Mouse (Mus musculus): ENCODE results near the gene Znhit1.
A peak's percentile ranks its signal among the peaks of the same experiment; 100 is the strongest.

The Znhit1 gene

DNA sequence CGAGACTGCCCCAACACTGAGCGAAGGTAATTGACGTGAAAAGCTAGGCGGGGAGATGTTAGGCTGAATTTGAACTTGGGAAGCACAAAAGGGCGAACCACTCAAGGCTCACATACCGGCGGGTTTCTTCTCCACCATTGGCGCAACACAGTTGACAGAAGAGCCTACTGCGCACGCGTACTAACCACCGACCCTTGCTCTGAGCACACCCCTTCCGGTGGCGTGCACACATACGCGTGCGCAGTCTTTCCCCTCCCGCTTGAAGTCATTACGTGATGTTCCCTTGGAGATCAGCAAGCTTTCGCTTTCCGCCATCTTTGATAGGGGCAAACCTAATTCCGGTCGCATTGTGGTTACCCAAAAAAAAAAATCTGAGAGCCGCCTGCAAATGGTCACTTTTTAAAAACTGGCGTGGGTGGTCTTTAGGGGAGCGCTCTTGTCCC lies 1.1 kb downstream of the Znhit1 start, which contains the start of gene Plod3:
Gene Plod3 (plus strand): TSS at position 325 of the 443 bp plus-strand sequence.
- peak; percentile 99 for DNase-seq (ENCODE audit: low read depth, low spot score)

DNA sequence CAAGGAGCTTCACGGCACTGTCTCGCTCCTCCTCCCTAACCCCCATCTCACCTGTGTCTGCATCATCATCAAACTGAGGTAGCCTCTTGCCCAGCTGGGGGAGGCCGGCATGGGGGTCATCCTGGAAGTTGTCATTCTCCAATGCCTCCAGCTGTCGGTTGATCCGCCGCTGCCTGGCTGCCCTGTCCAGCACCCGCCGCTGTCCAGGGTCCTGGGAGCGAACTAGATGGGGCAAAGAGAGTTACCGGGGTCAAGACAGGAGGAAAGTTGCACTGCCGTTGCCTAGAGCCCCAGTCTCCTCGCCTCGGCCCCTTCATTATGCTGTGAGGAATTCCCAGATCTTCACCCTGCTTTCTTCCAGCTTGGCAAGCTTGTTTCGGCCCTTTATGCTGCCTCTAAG lies 3.0 kb downstream of the Znhit1 start:
- DNase-seq (ENCODE audit: low read depth, low spot score) = no peak

DNA sequence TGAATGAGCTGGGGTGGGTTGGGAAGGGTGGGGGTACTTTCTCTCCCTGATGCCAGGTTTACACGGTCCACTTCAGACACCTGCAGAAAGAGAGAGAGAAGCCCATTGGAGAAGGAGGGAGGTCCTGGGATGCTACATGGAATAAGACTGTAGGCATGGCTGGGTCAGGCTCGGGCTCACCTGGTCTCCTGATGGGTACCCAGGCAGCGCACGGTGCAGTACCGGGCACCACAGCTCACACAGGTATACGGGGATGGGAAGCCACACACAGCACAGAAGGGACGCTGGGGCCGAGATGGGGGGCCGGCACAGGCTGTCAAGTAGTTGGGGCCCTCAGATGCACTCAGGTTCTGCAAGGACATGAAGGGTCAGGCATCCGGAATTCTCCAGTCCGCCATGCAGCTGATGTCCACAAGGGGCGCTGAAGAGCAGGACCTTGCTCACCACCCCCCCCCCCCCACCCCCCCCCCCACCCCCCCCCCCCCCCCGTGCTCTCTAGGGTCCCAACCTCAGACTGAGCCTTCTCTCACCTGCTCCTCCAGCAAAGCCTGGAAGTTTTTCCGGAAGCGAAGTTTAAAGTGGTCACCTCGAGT lies 5.4 kb downstream of the Znhit1 start:
- DNase-seq (ENCODE audit: low read depth, low spot score) = peak; percentile 29

DNA sequence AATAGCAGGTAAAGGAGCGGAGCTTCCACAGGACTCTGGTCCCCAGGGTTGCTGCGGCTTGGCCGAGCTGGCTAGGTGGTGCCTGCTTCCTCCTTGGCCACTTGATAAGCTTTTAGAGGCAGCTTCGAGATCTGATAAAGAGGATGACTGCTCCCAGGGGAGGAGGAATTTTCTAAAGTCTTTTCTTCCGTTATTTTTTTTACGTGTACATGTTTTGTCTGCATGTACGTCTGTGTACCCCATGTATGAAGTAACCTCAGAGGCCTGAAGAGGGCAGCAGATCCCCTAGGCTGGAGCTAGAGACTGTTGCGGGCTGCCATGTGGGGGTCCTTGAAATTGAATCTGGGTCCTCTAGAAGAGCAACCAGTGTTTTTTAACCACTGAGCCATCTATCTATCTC lies 6.8 kb downstream of the Znhit1 start:
- DNase-seq (ENCODE audit: low read depth, low spot score) = no peak

DNA sequence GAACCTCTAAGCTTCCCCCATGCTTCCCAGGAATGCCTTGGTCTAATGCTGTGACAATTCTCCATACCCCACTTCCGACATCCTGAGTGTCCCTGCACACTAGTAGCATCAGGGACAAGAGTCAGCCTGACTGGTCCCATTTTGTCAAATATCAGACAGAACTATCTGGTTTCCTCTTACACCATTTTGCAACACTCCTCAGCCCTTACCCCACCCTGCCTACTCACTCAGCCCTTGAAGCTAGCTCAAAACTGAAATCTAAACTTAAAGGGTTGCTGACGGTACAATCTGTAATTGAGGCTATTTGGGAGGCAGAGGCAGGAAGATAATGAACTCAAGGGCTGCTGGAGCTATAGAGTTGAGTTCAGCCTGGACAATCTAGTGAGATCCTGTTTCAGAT lies 8.1 kb downstream of the Znhit1 start:
- DNase-seq (ENCODE audit: low read depth, low spot score) = no peak

DNA sequence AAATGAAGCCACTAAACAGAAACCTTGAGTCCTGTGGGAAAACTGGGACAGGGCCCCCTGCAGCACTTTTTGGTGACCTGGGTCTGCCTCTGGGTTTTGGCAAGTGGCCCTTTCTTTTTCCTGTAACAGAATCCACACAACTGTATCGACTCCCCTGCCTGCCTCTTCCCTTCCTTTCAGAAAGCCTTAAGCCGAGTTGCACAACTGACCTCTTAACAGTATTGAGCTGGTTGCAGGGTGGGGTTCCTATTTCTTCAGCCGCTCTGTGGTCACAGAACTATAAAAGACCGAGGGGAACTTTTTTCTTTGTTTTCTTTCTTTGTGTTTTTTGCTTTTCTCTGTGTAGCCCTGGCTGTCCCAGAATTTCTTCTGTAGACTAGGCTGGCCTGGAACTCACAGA lies 10.1 kb downstream of the Znhit1 start:
- no peak for DNase-seq (ENCODE audit: low read depth, low spot score)

DNA sequence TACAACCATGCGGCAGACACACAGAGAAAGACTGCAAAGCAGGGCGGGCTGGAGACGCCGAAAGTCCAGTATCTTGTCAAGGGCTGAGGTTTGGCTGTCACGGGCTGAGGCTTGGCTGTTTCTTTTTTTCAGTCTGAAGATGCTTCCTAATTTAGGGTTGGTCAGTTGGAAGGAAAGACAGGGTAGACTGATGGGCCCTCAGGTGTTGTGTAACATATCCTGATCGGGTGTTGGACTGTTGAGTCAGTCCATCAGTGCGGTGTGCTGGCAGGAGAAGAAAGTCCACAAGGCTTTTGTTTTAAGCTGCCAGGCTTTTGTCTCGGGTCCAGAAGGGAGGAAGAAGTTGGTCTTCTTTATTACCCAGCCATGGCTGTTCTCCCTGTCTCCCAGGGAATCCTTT lies 14.2 kb downstream of the Znhit1 start:
- no peak for DNase-seq (ENCODE audit: low read depth, low spot score)

DNA sequence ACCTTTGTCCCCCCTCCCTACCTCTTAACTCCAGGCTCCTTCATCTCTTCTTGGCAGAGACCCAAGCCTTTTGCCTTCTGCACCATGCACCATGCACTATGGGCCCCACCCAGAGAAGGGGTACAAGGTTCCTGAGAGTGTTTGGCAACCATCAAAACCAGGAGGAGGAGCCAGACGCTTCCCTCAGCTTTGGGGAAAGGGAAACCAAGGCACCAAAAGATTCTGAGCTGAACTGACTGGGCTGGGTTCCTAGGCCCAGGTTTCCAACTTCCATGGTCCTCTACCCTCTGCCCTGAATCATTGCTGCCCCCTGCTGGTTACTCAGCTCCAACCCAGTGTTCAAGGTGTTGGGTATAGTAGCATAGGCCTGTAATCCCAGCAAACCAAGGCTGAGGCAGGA lies 17.1 kb downstream of the Znhit1 start:
- peak; percentile 67 for DNase-seq (ENCODE audit: low read depth, low spot score)

DNA sequence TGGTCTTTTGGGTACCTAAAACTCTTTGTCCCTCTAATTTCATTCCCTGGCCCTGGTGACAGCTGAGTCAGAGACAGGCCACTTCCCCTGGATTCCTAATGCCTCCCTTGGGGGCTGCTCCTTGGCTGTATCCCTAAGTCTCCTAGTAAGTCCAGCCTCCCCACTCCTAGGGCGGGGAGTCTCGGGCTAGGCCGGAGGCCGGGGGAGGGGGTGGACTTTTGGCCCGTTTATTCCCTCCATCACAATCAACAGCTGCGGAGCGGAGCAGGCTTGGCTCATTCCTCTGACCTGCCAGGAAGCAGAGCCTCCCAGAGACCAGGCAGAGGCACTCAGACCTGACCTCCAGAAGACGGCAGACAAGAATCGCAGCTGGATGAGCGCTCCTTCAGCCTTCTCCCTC lies 20.2 kb downstream of the Znhit1 start:
- DNase-seq (ENCODE audit: low read depth, low spot score) = no peak

DNA sequence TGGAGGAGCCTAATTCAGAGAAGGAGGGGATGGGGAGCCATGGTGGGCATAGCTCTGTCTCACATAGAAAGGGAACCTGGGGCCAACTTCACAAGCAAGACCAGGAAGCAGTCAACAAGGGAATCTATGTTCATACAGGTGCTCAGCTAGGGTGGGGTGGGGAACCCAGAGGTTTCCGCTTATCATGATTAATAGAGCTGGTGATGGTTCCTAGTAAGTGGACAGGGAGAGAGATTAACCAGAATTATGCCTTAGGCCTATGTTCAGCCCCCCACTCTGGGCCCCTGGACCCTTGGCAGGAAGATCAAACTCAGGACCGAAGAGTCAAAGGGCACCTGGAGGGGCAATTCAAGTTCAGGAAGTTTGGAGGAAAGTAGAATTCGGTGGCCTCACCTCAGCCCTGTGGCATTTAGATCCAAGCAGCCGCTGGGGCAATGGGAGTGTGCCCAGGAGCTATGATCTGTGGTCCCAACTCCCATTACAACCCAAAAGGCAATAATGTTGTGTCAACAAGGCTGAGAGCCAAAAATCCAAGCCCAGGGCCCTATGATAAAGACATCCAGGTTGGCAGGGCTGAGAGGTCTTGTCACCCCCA lies 20.9 kb downstream of the Znhit1 start:
- DNase-seq (ENCODE audit: low read depth, low spot score) = no peak

DNA sequence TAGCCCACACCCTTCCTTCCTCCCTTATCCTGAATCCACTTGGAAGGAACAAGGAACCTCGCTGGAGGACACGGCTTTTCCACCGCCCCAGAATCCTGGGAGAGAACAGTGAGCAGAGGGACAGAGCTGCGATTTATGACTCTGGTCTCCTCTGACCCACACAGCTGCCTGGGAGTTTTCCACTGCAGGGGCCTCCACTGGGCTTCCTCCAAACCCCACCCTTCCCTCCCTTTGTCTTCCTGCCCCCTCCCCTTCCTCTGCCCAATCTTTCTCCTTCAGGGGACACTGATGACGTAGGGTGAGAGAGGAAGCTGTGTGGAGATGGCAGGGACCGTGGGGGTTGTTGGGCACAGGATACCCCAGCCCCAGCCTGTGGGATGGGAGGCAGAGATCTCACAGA lies 21.5 kb downstream of the Znhit1 start, which contains the start of gene Cldn15:
Gene Cldn15 (plus strand): TSS at position 286 of the 400 bp plus-strand sequence.
- DNase-seq (ENCODE audit: low read depth, low spot score) = no peak

DNA sequence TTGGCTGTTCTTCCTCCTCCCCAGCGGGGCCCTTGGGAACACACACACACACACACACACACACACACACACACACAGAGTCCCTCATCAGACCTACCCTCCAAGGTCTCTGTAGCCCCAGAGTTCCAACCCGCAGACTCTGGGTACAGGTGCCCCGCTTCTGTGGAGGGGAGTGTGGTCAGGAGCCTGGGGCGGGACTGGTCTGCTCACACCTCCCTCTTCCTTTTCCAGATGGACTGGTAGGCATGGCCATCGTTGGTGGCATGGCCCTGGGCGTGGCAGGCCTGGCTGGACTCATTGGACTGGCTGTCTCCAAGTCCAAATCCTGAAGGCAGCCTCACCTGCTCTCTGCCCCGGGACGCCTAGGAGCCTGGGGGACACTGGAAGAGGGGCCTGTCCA lies 22.1 kb downstream of the Znhit1 start:
- no peak for DNase-seq (ENCODE audit: low read depth, low spot score)

DNA sequence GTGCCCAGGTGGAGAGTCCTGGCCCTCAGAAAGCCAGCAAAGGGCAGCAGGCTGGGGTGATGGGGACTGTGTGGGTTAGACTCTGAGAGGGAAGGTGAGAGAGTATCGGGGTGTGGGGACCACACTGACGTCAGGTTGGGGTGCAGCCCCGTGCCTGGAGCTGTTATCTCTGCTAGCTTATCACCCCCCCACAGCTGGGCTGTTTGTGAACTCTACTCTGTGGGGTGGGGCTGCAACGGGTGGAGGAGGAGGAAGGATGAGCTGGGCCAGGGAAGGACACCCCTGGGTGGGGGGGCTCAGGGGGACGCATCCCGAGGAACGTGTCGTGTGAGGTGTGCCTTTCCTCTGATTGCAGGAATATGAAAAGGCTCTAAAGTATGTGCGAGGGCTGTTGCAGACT lies 22.6 kb downstream of the Znhit1 start:
- no peak for DNase-seq (ENCODE audit: low read depth, low spot score)

DNA sequence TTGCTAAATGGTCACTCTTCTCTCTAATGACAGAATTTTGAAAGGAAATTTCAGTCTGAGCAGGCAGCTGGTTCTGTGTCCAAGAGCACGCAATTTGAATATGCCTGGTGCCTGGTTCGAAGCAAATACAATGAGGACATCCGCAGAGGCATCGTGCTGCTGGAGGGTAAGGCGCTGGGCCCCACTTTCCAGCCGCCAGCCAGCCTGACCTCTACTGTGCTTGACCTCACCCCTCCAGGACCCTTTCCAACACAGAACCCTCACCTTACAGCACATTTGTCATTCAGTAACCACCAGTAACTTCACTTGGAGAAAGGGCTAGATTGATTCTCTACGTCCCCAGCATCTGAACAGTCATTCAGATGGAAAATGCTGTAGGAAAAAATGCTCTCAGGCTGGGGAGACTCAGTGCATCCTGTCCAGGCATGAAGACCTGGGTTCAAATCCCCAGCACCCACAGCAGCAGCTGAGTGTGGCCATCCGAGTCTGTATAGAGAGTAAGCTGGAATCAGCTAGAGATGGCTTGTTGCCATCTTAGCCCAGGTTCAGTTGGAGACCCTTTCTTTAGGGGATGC lies 24.8 kb downstream of the Znhit1 start:
- no peak for DNase-seq (ENCODE audit: low read depth, low spot score)

DNA sequence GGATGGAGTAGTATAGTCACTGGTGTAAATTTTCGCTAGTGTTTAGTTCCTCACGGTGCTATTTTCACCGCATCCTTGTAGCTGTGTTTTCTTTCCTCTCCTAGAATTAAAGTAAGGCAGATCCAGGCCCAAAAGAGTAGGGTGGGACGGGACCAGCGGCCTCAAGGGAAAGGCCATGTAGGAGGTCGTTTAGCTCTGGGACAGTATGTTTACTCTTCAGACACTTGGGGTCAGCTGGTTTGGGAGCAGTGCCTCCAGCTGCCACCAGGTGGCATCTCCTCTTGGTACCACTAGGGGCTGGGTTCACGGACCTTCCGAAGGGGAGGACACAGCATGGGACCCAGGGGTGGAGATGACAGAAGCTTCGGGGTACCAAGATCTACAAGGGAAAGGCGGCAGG lies 25.3 kb downstream of the Znhit1 start:
- peak; percentile 81 for DNase-seq (ENCODE audit: low read depth, low spot score)

DNA sequence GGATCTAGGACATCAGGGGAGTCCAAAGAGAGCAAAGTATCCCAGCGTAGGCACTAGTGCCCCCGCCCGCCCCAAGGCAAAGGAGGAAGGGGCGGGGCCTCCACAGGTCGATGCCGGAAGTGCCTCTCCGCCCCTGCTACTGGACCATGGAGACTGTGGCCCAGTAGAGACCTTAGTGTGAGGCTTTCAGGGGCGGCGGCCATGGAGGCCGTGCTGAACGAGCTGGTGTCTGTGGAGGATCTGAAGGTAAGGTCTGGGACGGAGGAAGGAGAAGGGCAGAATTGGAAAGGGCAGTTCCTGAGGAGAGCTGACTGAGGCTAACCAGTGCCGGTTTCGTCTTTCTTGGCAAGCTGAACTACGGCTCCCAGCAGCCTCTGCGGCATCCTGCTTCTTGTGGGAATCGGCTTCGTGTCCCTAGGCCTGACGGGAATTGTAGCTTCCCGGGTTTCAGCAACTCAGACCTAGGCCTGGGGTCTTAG lies 25.8 kb downstream of the Znhit1 start:
- DNase-seq (ENCODE audit: low read depth, low spot score) = peak; percentile 89

DNA sequence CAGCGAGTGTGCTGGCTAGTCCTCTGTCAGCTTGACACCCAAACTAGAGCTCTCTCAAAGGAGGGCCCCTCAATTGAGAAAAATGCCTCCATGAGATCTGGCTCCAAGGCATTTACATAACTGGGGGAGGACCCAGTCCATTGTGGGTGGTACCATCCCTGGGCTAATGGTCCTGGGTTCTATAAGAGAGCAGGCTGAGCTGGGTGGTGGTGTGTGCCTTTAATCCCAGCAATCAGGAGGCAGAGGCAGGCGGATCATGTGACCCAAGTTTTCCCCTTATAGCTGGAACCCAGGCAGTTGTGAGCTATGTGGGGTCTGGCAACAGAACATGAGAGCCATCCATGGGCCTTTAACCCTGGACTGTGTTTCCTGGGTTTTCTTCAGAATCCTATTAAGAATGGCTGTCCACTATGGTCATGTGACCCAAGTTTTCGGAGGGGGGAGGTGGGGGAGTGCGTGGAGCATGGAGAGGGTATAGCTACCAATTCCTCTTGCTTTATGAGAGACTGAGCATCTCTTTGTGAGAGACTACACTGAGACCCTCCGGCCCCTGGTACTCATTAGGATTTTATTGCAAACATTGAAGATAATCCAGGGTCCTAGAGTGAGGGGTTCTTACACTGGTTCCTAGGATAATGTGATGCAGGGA lies 26.4 kb downstream of the Znhit1 start:
- DNase-seq (ENCODE audit: low read depth, low spot score) = no peak

DNA sequence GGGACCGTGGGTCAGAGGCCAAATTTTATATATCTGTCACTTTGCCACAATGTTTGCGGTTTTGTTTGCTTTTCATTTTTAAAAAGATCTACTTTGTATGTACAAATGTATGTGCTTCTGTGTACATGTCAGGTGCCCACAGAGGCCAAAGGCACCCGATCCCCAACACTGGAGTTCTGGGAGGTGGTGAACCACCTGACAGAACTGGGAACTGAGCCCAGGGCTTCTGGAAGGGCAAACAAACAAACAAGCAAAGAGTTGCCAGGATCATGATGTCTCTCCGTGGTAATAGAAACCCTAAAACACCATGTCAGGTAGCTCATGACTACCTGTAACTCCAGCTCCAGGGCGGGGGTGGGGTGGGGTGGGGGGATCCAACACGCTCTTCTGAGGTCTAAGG lies 27.8 kb downstream of the Znhit1 start:
- no peak for DNase-seq (ENCODE audit: low read depth, low spot score)

DNA sequence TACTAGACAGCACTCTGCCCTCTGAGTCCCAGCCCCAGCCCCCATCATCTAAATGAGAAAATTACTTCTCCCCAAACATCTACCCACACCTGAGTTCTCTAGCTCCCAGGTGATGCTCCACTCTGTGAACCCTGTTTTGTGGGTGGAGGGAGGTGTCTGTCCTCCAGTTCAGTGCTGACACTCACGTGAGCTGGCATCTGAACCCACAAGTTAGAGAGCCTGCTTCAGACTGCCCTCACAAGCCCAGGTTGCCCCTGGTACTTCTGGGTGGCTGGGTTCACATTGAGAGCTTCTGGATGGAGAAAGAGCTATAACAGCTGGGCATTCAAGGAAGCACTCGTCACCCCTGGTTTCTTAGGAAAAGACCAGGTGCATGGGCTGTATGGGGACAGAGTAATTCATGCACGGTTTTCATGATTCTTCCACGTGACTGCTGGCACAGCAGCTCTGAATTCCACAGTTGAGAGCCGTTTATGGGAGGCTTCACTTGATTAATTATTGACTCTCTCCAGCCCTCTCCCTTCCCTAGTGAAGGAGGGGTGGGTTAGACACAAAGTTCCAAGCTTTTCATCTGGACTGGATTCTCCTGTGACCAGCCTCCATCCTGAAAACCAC lies 28.7 kb downstream of the Znhit1 start:
- DNase-seq (ENCODE audit: low read depth, low spot score) = no peak

DNA sequence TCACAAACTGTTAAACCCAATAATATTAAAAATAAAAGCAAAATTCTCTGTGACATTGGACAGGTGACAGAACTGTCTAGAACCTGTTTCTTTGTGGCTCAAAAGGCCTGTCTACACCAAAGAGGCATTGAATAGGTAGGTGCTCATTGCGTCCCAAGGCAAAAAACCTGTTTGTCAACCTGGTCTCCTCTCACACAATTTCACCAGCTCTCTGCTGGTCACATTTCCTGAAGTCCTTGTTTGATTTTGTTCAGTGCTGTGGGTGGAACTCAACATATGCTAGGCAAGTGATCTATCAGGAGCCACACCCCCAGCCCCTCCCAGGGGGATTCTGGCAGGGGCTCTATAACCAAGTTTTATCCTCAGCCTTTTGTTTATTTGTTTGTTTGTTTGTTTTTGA lies 30.6 kb downstream of the Znhit1 start:
- DNase-seq (ENCODE audit: low read depth, low spot score) = no peak

DNA sequence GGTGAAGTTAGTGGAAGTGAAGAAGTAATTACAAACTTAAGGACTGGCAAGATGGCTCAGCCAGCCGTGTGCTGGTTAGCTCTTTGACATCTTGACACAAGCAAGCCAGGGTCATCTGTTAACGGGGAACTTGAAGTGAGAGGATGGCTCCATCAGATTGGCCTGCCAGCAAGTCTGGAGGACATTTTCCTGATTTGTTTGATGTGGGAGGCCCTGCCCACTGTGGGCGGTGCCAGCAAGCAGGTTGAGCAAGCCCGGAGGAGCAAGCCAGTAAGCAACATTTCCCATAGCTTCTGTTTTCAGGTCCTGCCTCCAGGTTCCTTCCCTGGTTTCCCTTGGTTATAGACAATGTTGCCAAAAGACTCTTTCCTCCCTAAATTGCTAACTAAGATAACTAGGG lies 32.2 kb downstream of the Znhit1 start:
- no peak for DNase-seq (ENCODE audit: low read depth, low spot score)

DNA sequence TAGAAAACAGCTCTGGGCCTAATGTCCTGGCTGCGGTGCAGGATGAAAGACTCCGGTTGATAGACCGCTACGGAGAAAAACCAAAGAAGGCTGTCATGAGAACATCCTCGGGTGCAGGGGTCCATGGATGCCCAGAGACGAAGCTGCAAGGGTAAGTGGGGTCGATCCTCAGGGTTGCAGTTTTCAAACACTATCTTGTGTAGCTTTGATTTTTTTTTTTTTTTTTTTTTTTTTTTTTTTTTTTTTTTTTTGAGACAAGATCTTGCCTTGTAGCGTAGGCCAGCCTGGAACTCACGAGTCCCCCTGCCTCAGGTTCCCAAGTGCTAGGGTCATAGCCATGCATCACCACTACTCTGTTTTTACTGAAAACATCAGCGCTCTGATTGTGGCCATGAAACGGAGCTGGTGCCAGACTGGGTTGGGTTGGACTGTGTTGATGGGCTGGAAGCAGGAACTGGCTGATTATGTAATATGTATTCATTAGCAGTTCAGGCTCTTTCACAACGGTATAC lies 34.3 kb downstream of the Znhit1 start:
- no peak for DNase-seq (ENCODE audit: low read depth, low spot score)
